Mouse (Mus musculus) thymus, adult 2 months (tissue): Measurements from ENCODE around the gene Lcn5.

Source experiments
- CTCF ChIP-seq: fragments of 200-500 bp; IDR thresholded peaks from 2 replicates; pipeline ENCODE4 v1.5.1; 2012; ENCODE audit warnings: mild to moderate bottlenecking, control low read depth, low read length, moderate library complexity, borderline replicate concordance; ENCODE audit not compliant: control insufficient read depth, poor library complexity, insufficient read depth; ENCODE audit errors: extremely low read depth
- POLR2A ChIP-seq: fragments of 200-500 bp; IDR thresholded peaks from 2 replicates; pipeline ENCODE4 v1.6.1; 2012; ENCODE audit warnings: mild to moderate bottlenecking, low read length, control low read depth, moderate library complexity; ENCODE audit not compliant: control insufficient read depth, poor library complexity, insufficient read depth; ENCODE audit errors: extremely low read depth

DNA sequence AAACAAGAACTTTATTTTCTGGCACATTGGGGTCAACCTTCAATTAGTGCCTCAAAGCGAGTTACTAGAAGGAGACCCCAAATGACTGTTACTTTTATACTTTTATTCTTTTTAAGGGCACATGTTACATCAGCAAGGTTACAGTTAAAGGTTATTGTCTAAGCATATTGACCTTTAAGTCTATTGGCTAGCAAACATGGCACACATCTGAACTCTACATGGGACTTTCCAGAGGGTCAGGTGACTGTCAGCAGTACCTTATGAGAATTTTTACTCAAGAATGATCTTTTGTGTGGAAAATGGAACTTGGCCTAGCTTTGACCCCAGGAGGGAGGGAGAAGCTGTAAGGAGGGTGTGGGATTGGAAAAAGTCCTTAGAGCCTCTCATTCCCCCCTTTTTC is 8.8 kb downstream of the Lcn5 start:
- TF ChIP-seq CTCF (no peak), POLR2A (no peak)
